ENCODE assay signal across 26 mouse cellular contexts in genomic region chrX:167330993-167331392, GRCm38 (mm10). TPM values are rescaled to one million over a fixed set of nuclear protein-coding genes. Genes with fewer than 3 reads are reported as not detected.
DNase-seq lines count a peak whose midpoint lies in the region; ATAC-seq and TF ChIP-seq lines count a peak whose summit lies in the region.
"Had no signal": no experiment of that assay in that cellular context is flagged by ENCODE, and none has a peak within 500 bp of the region (broad histone marks: within the 10 kb centered on the region; RNA-seq: fewer than 3 reads in every experiment).

No protein-coding gene starts in this region.

- peaks cover 39% of the 10 kb centered on the region for H3K79me2 ChIP-seq in macrophage (ENCODE audit: inconsistent target)

- peak; percentile 8 for DNase-seq in thymus, postnatal 14 days
- no peak for DNase-seq in thymus, adult 2 months
- no peak for DNase-seq in testis, postnatal 10 days (ENCODE audit: low spot score)
- no peak for DNase-seq in natural killer cell, adult 2 months (ENCODE audit: low spot score in 2 of 2)
- DNase-seq: adrenal gland, adult 2 months; adrenal gland, postnatal 14 days; B cell, adult 2 months; cerebellum, adult 18-20 months; cerebellum, adult 9-10 months; cerebellum, postnatal 14 days; gastrocnemius, postnatal 25 days; heart, adult 18-20 months; heart, postnatal 10 days had no signal

- H3K4me3 ChIP-seq in thymus, adult 2 months (ENCODE audit: control insufficient read depth, insufficient read depth, low read length), result no peak overlapping the region
- no peak overlapping the region for H3K4me3 ChIP-seq in macrophage (ENCODE audit: inconsistent target)
- H3K4me3 ChIP-seq: forebrain, embryonic 10.5 days; forebrain, embryonic 13.5 days; heart, embryonic 12.5 days; heart, embryonic 15.5 days; hindbrain, embryonic 10.5 days; hindbrain, embryonic 13.5 days had no signal

- no peak overlapping the region; the same call in 1 of the 2 replicates for H3K27ac ChIP-seq in thymus, adult 2 months (ENCODE audit: control insufficient read depth, insufficient read depth, low read length)
- peak overlapping the region; percentile 96 for H3K27ac ChIP-seq in macrophage
- H3K27ac ChIP-seq: forebrain, embryonic 10.5 days; forebrain, embryonic 13.5 days; heart, embryonic 15.5 days; hindbrain, embryonic 10.5 days; hindbrain, embryonic 13.5 days had no signal

- no peak for TF ChIP-seq POLR2A in thymus, adult 2 months (IDR thresholded peaks at IDR 0.05; ENCODE audit: control insufficient read depth, extremely low read depth, insufficient read depth, low read length, poor library complexity)

- H3K36me3 ChIP-seq in thymus, adult 2 months (ENCODE audit: control insufficient read depth, insufficient read depth, low read length), result no peaks in the 10 kb centered on the region
- no peaks in the 10 kb centered on the region for H3K36me3 ChIP-seq in macrophage (ENCODE audit: inconsistent target)
- H3K36me3 ChIP-seq: forebrain, embryonic 10.5 days; G1E; heart, embryonic 12.5 days; heart, embryonic 15.5 days; hindbrain, embryonic 10.5 days; hindbrain, embryonic 13.5 days had no signal

- peaks cover 7% of the 10 kb centered on the region for H3K4me1 ChIP-seq in thymus, adult 2 months (replicated peaks; ENCODE audit: control insufficient read depth, insufficient read depth, low read length)
- H3K4me1 ChIP-seq: forebrain, embryonic 10.5 days; forebrain, embryonic 13.5 days; hindbrain, embryonic 10.5 days; hindbrain, embryonic 13.5 days had no signal

- WGBS in thymus, adult 2 months, result 19% methylated on average over 4 of the region's 4 CpGs
- 47% methylated on average over 3 of the region's 4 CpGs for WGBS in macrophage (ENCODE audit: missing documents)

- ATAC-seq in activated CD4-positive, CD25-positive, alpha-beta regulatory T cell, adult 4 months, result peak; percentile 55
- ATAC-seq: forebrain, embryonic 13.5 days; forebrain, embryonic 16.5 days; hindbrain, embryonic 16.5 days; intestine, embryonic 16.5 days; Patski had no signal

- no peak for TF ChIP-seq CTCF in thymus, adult 2 months (IDR thresholded peaks at IDR 0.05; ENCODE audit: borderline replicate concordance, control insufficient read depth, extremely low read depth, insufficient read depth, low read length, poor library complexity)

- H3K27me3 ChIP-seq in thymus, adult 2 months (ENCODE audit: control insufficient read depth, insufficient read depth, low read length), result no peaks in the 10 kb centered on the region
- H3K27me3 ChIP-seq: forebrain, embryonic 13.5 days; heart, embryonic 12.5 days; heart, embryonic 15.5 days had no signal

RNA-seq across cellular contexts. Expression of gene Tlr7, which starts 0.6 kb away (rescaled TPM):
- polyA plus RNA-seq in thymus, adult 2 months (2012; rRNA removed), result 1.8 and 2.5 TPM in 2 replicates
- polyA plus RNA-seq in activated CD4-positive, CD25-positive, alpha-beta regulatory T cell, adult 4 months (2017; shearing (Covaris generic)), result 1 to 10 TPM; 7.4 to 9.0 TPM
- 100 to 1,000 TPM in 17 of 26 experiments, 10 to 100 TPM in 9; 41.0 to 220 (median 109) TPM for total RNA-seq in macrophage (2018; cell fraction: chromatin; rRNA removed)
- 100 to 1,000 TPM; 183 to 319 (median 254) TPM for total RNA-seq in macrophage (2018; cell fraction: cytosol; rRNA removed)
- total RNA-seq in macrophage (2018; cell fraction: nucleus; rRNA removed), result 100 to 1,000 TPM; 121 to 443 (median 275) TPM
- polyA plus RNA-seq in macrophage (2018), result 111 to 271 TPM (median 167 TPM) in 3 replicates
- total RNA-seq: G1E had no signal
- polyA plus RNA-seq: G1E, Patski had no signal

RNA-seq across cellular contexts. Expression of gene Prps2, which starts 51.6 kb away (rescaled TPM):
- polyA plus RNA-seq in thymus, adult 2 months (2012; rRNA removed), result 141 and 187 TPM in 2 replicates
- 10 to 100 TPM; 67.7 to 78.2 TPM for polyA plus RNA-seq in activated CD4-positive, CD25-positive, alpha-beta regulatory T cell, adult 4 months (2017; shearing (Covaris generic))
- 10 to 100 TPM in 2 of 26 experiments, 1 to 10 TPM in 21, under 1 TPM in 3; 0.34 to 15.8 (median 2.8) TPM for total RNA-seq in macrophage (2018; cell fraction: chromatin; rRNA removed)
- total RNA-seq in macrophage (2018; cell fraction: cytosol; rRNA removed), result 10 to 100 TPM; 16.8 to 80.9 (median 40.2) TPM
- total RNA-seq in macrophage (2018; cell fraction: nucleus; rRNA removed), result 10 to 100 TPM in 17 of 26 experiments, 1 to 10 TPM in 9; 3.6 to 38.4 (median 12.4) TPM
- 35.4 to 46.1 TPM (median 44.4 TPM) in 3 replicates for polyA plus RNA-seq in macrophage (2018)

Comparison
In these comparisons a context has a peak if more than half of its experiments do, and no peak if none do; other contexts are left out.
1. RNA of gene Tlr7, which starts 0.6 kb away (polyA plus RNA-seq): 111 to 271 TPM in macrophage; 7.4 to 9.0 TPM in activated CD4-positive, CD25-positive, alpha-beta regulatory T cell, adult 4 months and 1.8 to 2.5 TPM in thymus, adult 2 months; every median in the first group is over 10 times any median in the second.